Mouse (Mus musculus) C2C12 (cell line): ENCODE measurements around the gene Dhrs9.

Experiments used
- CTCF ChIP-seq: IDR thresholded peaks from one replicate; pipeline ENCODE4 v1.5.1; 2011; ENCODE audit not compliant: control insufficient read depth, insufficient read depth, insufficient read length
- MYOG ChIP-seq: IDR thresholded peaks from one replicate; pipeline ENCODE4 v1.6.1; 2011; ENCODE audit not compliant: control insufficient read depth, insufficient read length; ENCODE audit errors: extremely low read depth

DNA sequence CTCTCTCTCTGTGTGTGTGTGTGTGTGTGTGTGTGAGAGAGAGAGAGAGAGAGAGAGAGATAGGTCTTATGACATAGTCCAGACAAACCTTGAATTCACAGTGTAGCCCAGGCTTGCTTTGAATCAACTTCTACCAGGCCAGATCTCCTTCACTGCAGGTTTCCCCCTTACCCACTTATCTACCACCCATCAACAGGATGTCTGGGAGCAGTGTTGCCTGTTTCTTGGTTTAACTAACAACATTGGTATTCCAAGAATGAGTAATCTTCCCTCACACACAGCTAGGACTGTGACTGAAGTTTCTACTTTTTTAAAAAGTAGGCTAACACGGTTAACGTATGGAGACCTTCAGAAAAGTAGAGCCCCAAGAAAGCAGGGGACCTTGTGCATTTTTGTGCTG, 3.5 kb upstream of the Dhrs9 start:
- no peak for TF ChIP-seq CTCF
- TF ChIP-seq MYOG, result no peak
